Mouse (Mus musculus): ENCODE measurements around the gene Plcl2.
"Not testable (repeated sequence)": the region's sequence is repeated elsewhere in the genome, so short reads cannot be mapped to it uniquely, and the experiment has no call there.

Gene Plcl2

GRCm38 (mm10) chr17:50530089-50530488 is 20.9 kb downstream of the Plcl2 start:
- no peak for DNase-seq (ENCODE audit: low read depth in 2 of 2, low spot score in 2 of 2)

- not testable (repeated sequence) for DNase-seq (ENCODE audit: low read depth in 2 of 2, low spot score in 2 of 2)
These were observed 25.7 kb downstream of the Plcl2 start for GRCm38 (mm10) chr17:50534889-50535288.

DNA sequence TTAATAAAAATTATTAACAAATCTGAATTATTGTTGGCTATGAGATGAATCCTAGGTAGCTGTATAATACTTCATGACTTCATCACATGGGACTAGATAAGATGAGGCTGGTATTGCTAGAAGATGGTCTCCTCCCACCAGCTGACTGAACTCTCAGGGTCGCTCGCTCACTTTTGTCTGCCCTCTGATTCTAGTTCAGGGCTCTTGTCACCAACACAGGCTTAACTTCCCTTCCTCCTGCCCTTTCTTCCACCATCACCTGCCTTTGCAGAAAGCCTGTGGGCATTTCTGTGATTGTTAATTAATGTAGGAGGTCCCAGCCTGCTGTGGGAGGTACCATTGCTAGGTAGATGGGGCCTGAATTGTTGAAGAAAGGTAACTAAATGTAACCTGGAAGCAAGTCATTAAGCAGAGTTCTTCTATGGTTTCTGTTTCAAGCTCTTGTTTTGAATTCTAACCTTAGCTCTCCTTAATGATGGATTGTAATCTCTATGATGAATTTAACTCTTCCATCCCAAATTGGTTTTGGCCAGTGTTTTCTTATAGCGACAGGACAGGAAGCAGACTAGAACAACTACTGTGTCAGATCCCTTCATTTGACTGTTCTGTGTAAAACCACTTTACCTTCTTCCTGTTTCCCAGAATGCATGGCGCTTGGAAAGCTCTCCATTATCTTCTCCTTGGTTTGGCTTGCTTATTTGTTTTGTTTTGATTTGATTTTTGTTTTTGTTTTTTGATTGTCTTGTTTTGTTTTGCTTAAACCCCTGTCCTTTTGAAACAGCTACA is 27.4 kb downstream of the Plcl2 start:
- DNase-seq (ENCODE audit: low read depth in 2 of 2, low spot score in 2 of 2) = no peak

DNA sequence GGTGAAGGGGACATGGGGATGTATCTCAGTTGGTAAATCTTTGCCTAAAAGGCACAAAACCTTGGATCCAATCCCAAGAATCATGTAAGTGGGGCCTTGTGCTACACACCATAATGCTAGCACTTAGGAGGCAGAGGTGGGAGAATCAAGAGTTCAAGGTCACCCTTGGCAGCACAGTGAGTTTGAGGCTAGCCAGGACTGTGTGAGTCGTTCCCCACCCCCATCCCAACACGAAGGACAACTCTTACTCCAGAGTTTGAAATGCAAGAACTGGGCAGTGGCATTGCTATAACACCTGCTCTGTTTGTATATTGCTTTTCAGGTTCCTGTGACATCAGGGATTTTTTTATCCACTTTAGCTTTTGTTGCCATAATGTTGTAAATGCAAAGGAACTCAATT is 28.6 kb downstream of the Plcl2 start:
- DNase-seq (ENCODE audit: low read depth in 2 of 2, low spot score in 2 of 2) = no peak

- DNase-seq (ENCODE audit: low read depth in 2 of 2, low spot score in 2 of 2) = no peak
These were observed 35.7 kb downstream of the Plcl2 start for GRCm38 (mm10) chr17:50544860-50545259.

DNA sequence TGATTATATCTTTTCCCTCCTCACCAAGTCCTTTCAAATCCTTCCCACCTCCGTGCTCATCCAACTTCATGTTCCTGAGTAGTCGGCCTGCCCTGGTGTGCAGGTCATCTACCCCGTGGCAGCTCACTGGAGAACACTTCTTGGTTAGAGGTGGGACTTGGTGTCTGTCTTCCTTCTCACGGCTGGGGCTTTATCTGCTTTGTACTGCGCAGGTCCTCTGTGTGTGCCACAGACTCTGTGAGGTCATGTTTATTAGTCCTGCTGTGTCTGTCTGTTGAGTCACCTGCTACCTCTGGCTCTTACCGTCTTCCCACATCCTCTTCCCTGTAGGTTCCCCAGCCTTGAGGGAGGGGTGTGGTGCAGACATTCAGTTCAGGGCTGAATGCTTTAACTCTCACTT is 36.1 kb downstream of the Plcl2 start:
- peak in 1 of 2 experiments; percentile 29 for DNase-seq (ENCODE audit: low read depth in 2 of 2, low spot score in 2 of 2)

- no peak for DNase-seq (ENCODE audit: low read depth in 2 of 2, low spot score in 2 of 2)
These were observed 42.9 kb downstream of the Plcl2 start for GRCm38 (mm10) chr17:50552130-50552529.

DNA sequence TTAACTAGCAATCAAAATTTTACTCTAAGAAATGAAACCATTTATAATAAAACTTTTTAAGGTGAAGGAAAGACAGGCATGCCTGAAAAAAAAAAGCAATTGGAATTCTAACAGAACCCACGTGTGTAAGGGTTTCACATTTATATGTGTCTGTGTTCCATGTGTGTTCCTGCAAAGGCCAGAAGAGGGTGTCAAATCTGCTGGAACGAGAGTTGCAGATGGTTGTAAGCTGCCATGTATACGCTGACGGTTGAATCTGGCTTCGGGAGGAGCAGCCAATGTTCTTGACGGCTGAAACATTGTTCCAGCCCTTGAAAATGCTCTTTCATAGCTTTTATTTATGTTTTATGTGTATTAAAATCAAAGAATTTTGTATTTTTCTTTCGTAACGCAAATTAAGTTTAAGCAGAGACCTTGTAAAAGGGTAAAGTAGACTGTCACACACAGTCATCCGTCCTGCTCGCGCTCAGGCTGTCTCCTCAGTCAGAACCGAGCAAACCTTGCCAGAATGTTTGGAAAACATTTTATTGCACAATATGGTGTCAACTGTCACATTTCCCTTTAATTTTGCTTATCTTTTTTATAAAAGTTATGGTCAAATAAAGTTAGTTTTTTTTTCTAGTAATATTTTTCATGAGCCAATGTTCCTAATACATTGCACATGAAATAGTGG is 48.5 kb downstream of the Plcl2 start:
- DNase-seq (ENCODE audit: low read depth in 2 of 2, low spot score in 2 of 2) = no peak

- no peak for DNase-seq (ENCODE audit: low read depth in 2 of 2, low spot score in 2 of 2)
These were observed 49.0 kb downstream of the Plcl2 start for GRCm38 (mm10) chr17:50558239-50558625.

DNA sequence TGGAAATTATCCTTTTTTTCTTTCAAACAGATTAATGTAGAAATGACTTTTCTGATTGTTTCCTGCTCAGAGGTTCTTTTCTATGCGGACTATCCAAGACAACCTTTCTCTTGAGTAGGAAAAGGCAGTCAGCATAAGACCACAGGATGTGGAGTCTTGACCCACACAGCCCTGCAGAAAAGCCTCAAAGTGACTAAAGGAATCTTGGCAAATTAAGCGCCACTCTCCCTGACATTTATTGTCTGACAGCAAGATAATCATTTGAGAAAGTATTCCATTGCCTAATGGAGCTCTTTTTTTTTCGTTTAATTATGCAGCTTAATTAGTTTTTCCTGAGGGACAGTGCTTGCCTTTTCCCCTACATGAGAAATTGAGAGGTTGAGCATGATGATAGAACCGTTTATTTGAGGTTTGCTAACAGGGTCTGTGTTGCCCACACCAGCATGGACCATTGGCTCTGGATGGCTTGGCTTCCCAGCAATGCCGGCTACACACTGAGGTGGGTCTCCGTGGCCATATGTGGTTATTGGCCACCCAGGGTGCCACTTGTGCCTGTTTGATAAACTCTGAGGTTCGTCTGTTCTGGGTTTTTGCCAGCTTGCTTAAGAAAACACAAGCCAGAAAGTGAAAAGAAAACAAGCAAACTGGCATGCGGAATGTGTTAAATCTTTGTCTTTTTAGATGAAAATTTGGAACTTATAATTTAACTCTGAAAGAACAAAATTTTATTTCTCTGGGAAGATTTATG is 56.3 kb downstream of the Plcl2 start:
- DNase-seq (ENCODE audit: low read depth in 2 of 2, low spot score in 2 of 2) = no peak

GRCm38 (mm10) chr17:50568846-50569245 is 59.6 kb downstream of the Plcl2 start:
- DNase-seq (ENCODE audit: low read depth in 2 of 2, low spot score in 2 of 2) = no peak

DNA sequence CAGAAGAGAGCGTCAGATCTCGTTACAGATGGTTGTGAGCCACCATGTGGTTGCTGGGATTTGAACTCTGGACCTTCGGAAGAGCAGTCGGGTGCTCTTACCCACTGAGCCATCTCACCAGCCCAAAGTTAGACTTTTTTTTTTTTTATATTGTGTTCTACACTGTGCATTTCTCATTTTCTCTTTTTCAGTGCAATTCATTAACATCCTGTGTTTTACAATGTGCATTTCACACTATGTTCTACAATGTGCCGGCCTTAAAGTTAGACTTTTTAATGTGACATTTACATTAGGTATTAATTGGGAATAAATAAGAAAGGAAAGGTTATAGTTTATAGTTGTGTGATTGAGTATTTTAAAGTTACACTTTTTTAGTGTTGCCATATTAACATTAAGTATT is 61.0 kb downstream of the Plcl2 start:
- not testable (repeated sequence) for DNase-seq (ENCODE audit: low read depth in 2 of 2, low spot score in 2 of 2)

DNA sequence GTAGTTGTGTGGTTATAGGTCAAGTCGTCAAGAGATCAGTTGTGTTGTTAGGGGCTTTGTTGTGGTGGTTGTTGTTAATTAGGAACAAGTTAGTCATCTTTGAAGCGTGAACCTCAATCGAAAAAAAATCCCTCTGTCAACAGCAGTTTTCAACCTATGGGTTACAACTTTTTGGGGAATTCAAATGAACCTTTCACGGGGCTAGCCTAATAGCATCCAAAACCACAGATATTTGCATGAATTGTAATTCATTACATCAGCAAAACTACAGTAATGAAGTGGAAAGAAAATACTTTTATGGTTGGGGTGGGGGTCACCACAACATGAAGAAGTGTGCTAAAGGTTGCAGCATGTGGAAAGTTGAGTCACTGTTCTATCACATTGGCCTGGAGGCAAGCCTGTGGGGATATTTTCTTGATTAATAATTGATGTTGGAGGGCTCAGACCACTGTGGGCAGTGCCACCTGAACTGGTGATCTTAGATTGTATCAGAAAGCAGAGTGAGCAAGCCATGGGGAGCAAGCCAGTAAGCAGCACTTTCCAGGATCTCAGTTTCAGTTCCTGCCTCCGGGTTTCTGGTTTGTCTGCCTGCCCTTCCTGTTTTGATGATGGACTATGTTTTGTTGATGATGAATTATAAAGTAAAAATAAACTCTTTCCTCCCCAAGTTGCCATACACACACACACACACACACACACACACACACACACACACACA is 61.6 kb downstream of the Plcl2 start:
- no peak for DNase-seq (ENCODE audit: low read depth in 2 of 2, low spot score in 2 of 2)

DNA sequence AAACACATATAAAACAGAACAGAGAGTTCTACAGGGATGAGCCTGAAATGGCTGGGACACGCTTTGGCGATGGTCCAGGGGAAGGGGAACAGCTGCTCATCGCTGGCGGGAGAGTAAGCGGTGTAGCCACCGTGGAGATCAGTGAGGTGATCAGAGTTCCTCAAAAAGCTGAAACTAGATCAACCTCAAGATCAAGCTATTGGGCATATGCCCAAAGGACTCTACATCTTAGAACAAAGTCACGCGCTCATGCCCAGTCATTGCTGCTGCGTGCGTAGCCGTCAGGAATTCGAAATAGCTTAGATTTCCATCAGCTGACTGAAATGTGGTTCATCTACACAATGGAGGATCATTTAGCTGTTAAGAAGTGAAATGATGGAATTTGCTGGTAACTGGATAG is 65.0 kb downstream of the Plcl2 start:
- no peak for DNase-seq (ENCODE audit: low read depth in 2 of 2, low spot score in 2 of 2)

- DNase-seq (ENCODE audit: low read depth in 2 of 2, low spot score in 2 of 2) = no peak
These were observed 71.2 kb downstream of the Plcl2 start for GRCm38 (mm10) chr17:50580416-50580815.

DNA sequence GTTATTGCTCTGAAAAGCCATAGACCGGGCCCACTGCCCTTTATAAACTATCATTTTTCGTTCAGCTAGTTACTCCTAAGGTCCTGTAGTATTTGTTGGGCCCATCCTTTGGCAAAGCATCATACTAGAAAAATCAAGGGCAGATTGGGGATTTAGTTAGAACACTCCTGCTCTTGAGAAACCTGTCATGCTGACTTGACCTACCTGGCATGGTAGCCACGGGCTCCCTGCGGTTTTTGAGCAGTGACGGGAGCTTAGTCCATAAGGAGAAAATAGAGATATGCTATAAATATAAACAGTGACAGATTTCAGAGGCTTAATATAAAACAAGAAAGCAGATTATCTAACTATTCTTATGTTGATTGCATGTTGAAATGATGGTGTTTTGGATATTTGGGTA is 77.6 kb downstream of the Plcl2 start:
- no peak for DNase-seq (ENCODE audit: low read depth in 2 of 2, low spot score in 2 of 2)

GRCm38 (mm10) chr17:50587941-50588340 is 78.7 kb downstream of the Plcl2 start:
- peak in 1 of 2 experiments; percentile 21 for DNase-seq (ENCODE audit: low read depth in 2 of 2, low spot score in 2 of 2)

DNA sequence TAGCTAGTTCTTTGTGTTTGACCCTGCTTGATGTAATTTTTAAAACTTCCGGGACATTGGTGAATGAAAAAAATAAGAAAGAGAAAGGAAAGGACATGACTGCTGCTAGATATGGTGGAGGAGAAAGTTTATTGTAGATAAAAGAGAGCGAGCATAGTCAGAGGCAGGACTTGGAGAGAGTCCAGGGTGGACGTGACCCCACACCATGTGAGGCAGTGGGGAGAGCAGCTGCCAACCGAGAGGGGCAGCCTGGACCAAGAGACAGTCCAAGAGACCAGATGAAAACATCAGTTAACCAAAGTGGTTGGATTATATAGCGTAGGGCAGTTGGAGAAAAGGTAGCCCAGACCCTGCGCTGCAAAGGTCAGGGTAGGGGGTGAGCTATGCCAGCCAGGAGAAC is 91.0 kb downstream of the Plcl2 start:
- no peak for DNase-seq (ENCODE audit: low read depth in 2 of 2, low spot score in 2 of 2)

- no peak for DNase-seq (ENCODE audit: low read depth in 2 of 2, low spot score in 2 of 2)
These were observed 91.5 kb downstream of the Plcl2 start for GRCm38 (mm10) chr17:50600696-50601095.

GRCm38 (mm10) chr17:50606890-50607289 is 97.7 kb downstream of the Plcl2 start:
- no peak for DNase-seq (ENCODE audit: low read depth in 2 of 2, low spot score in 2 of 2)

GRCm38 (mm10) chr17:50609908-50610307 is 100.7 kb downstream of the Plcl2 start:
- no peak for DNase-seq (ENCODE audit: low read depth in 2 of 2, low spot score in 2 of 2)
